Mouse (Mus musculus) layer of hippocampus, postnatal 25 days (tissue): ENCODE data around the gene Uap1l1. TPM values are rescaled to one million over a fixed set of nuclear protein-coding genes. Genes with fewer than 3 reads are reported as not detected.
A peak's percentile ranks its signal among the peaks of the same experiment; 100 is the strongest.

Experiments
- DNase-seq, 2 experiments: peaks; one replicate each; pipeline ENCODE4 v3.0.0; 2022; ENCODE audit warnings: mixed read lengths in 2 of 2, low spot score in 1 of 2; ENCODE audit errors: extremely low spot score in 1 of 2
- total RNA-seq, 2 experiments: library from RNA; stranded (reverse); gene quantifications; 2 replicates each; pipeline ENCODE4 v1.2.3; 2021

Uap1l1 gene
- total RNA-seq, 2 experiments from 2014 or later, result 14.2 to 14.3 TPM

DNA sequence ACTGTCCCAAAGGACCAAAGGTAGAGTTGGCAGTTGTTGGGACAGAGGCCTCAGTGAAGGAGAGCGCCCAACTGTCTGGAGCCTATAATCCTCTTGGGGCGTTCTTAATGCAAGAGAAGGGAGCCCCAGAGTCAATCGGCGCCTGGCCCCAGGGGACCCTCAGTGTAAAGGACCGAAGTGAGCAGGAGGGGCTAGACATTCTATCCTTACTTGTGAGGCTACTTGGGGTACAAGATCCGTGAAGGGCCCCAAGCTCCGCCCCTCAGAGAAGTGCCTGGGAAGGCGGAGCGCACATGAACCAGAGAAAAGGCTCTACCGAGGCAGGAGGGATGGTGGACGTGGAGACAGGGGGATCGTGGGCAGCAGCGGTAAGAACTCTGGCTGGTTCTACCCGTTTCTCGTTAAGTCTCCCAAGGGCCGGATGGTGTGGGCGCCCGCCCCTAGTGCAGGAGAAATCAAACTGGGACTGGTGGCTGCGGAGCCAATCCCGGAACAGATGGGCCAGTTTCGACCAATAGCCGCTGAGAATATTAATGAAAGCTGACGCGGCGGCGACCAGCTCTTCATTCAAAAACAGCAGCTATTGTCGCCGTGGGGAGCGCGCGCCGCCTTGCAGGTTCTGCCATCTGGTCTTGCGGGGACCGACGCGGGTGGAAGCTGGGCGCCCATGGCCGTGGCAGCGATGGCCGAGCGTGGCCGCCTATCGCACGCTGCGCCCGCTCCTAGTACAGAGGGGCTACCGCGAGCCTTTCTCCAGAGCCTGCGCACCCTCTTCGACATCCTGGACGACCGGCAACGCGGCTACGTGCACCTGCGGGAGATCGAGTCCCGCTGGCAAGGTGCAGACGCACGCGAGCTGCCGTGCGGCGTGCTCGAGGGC is 6.5 kb upstream of the Uap1l1 start, which contains the start of gene Sapcd2:
Gene Sapcd2, plus strand, starts transcription at position 558 of the 880 bp plus-strand sequence.
- peak; percentile 71 to 73 for DNase-seq

GRCm38 (mm10) chr2:25369996-25370395 is 4.5 kb upstream of the Uap1l1 start:
- no peak for DNase-seq

DNA sequence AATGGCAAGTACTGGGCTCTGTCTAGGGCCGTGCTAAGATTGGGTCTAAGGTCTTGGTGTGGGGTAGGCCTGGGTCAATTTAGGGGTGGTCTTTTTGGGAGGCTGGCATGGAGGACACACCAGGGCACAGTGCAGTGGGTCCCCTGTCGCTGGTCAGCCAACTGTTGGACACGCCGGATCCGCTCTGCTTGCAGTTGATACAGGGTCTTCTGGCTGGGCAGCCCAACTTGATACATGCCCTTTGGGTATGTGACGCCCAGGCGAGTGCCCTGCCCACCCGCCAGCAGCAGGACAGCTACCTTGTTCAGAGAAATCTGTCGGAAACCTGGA is 756 bp downstream of the Uap1l1 start:
- DNase-seq, result no peak

GRCm38 (mm10) chr2:25364313-25364712 is 1.2 kb downstream of the Uap1l1 start:
- DNase-seq, result no peak

DNA sequence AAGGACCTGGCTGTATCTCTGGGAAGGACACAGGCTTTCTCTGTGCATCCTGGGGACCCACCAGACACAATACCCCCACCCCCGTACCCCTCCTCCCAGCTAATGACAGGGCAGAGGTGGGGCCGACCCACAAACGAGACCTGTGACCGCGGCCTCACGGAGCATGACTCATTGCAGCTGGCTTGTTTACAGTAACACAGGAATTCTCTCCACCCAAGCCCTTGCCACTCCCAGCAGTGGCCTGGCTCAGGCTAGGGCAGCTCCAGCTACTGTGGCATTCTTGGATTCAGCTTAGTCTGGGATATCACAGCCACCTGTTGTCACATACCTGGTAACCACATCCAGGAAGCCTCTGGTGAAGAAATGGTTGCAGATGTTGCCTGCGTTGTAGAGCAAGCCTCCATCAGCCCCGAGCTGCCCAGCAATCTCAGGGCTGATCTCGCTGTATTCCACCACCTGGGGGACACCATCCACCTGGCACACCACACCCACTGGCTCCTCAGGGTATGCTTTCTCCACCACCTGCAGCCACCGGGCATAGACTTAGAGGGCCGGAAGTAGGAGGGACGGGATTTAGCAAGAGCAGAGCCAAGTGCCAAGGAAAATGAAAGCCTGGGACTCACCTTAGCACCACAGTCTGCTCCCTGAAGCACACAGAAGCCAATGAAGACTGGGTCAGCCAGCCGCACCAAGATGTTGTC is 1.9 kb downstream of the Uap1l1 start:
- DNase-seq, result no peak

DNA sequence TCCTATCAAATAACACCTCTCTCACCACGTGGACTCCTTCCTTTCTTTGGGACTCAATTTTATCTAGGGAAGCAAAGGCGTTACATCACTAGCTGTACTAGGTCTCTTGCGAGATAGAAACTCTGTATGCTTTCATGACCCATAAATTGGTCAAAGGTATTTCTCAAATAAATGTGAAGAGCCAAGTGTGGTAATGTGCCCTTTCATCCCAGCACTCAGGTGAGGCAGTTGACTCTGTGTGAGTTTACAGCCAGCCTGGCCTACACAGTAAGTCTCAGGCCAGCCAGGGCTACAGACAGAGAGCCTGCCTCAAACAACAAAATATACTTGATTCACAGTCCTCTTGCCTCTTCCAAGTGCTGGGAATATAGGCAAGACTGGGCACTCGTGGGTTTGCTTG is 5.6 kb downstream of the Uap1l1 start:
- DNase-seq, result no peak

DNA sequence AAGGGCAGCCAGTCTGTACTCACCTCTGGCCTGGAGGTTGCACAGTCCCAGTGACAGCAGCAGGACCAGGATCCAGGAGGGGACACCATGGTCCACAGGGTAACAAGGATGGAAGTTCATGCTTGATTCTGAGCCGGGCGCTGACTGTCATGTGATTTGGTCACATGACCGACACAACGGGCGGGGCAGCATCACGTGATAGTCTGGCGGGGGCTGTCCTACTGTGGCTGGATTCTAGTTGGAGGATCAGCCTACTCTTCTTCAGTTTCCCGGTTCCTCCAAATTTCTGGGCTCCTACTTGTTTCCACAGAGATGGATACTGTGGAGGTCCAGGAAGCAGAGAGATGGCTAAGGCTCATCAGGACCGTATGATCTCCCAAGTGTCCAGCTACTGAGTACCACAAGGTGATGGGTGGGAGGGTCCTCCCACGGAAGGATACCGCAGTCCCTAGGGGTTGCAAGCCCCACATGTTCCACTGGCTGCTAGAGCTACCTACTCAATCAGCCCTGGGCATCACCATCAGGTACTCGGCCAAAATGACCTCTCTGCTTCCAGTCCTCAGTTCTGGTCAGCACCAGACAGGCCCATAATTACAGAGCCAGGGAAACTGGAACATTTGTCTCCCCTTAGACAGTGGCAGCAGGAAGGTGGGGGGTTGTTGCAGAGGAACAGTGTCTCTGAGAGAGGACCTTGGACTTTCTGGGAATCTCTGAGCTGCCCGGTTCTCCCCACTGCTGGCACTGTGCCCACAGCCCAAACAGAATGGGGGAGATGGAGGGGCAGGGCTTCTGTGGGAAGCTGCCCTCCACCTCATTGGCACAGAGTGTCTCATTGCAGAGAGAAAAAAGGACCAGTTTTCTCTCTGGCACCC is 9.0 kb downstream of the Uap1l1 start, which contains the start of gene Dpp7:
Gene Dpp7, minus strand, starts transcription at position 152 of the 872 bp plus-strand sequence.
- peak; percentile 62 to 68 for DNase-seq

- no peak for DNase-seq
These were observed 9.9 kb downstream of the Uap1l1 start for GRCm38 (mm10) chr2:25355419-25356066.

GRCm38 (mm10) chr2:25354211-25354610 is 11.3 kb downstream of the Uap1l1 start:
- no peak for DNase-seq

DNA sequence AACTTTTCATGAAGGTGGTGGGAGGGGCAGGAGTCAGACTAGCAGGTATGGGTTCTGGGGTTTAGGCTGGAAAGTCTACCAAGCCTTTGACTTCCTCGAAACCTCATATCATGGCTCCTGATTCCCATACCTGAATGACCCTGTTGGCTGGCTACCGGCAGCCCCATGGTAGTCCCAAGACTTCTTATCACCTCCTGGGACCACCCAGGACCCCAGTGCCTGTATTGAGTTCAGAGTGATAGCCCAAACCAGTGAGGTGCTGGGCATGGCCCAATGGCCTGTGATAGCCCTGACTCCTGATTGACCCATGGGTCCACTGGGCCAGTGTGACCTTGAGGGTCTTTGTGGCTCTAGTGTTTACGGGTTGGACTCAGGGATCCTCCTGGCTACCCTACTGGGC is 14.8 kb downstream of the Uap1l1 start:
- no peak for DNase-seq

- no peak for DNase-seq
These were observed 16.0 kb downstream of the Uap1l1 start for GRCm38 (mm10) chr2:25349499-25349898.

DNA sequence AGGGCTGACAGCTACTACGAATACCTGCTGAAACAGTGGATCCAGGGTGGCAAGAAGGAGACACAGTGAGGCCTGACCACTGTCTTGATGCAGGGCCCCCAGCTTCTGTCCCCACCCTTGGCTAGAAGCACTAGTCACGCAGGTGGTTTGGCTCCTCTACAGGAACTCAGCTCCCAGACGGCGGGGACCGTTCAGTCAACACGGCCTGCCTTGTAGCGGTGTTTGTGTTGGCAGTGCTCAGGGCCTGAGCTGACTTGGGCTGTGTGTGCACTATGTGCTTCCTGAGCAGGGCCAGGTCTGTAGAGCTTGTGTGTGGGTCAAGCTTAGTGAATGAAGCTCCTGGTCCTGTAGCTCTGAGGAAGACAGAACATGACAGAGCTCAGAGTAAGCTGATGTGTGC is 17.3 kb downstream of the Uap1l1 start:
- no peak for DNase-seq

GRCm38 (mm10) chr2:25338303-25338702 is 27.2 kb downstream of the Uap1l1 start:
- DNase-seq, result no peak

- DNase-seq, result no peak
These were observed 31.9 kb downstream of the Uap1l1 start for GRCm38 (mm10) chr2:25333569-25333968.

- peak; percentile 98 to 99 for DNase-seq
These were observed 33.0 kb downstream of the Uap1l1 start, which contains the start of gene Man1b1 for GRCm38 (mm10) chr2:25332286-25333160. Gene Man1b1, plus strand, starts transcription at chr2:25332338.

DNA sequence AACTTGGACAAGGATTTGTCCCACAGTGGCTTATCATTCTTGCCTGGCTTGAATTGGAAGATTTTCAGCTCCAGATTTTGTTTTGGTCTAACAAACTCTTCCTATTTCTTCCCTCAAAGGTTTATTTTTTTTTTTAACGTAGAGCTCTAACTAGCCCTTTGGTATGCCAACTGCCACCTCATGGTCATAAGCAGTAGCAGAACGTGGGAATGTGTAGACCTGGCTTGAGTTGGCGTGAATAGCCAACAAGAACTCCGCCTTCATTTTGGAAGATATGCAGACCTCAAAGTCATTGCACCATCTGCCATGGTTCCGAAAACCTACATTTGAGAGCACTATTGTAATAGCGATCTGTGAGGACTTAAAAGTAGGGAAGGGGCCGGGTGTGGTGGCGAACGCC is 34.0 kb downstream of the Uap1l1 start:
- no peak for DNase-seq

DNA sequence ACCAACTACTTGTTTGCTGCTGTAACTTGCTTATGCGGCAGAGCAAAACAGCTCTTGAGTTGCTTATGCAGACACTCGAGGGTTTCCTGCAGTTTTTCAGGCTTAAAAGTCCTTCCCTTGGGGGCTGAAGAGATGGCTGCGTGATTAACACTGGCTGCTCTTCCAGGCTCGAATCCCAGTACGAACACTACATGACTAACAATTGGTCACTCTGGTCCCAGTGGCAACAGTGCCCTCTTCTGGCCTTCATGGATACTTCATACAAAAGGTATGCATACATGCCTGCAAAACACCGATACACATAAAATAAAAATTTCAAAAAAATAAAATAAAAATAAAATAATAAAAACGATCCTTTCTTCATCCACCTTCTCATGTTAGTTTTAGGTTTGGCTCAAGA is 37.0 kb downstream of the Uap1l1 start:
- no peak for DNase-seq

DNA sequence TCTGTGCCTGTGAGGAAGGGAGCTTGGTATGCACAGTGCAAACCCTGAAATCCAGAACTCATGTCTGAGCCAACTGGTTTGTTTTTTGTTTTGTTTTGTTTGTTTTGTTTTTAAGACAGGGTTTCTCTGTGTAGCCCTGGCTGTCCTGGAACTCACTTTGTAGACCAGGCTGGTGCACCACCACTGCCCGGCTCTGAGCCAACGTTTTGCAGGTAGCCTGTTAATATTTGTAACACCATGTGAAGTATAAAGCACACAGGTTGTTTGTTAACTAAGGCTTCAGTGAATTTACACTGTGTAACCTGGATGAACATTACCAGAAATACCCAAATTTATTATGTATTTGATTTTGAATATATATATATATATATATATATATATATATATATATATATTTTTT is 39.4 kb downstream of the Uap1l1 start:
- DNase-seq, result no peak

DNA sequence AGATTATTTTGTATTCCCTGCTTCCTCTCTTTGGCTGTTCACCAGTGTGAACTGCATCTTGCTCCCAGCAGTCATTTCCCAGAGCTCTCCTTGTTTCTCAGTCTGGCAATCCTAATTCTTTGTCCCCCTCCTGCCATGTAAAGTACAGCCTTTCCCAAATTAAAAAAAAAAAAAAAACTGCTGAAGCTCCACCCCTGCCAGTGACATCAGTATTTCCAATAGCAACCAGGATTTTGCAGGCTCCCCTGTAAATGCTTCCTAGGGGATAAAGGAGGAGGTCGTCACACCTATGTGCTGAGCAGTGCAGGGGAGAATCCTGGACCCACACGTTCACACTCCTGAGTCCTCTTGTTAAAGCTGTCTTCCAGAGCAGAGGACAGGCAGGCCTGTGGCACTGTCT is 45.4 kb downstream of the Uap1l1 start:
- DNase-seq, result no peak
